Mouse (Mus musculus) neural tube, embryonic 11.5 days (tissue): ENCODE results near the gene Gstt3. TPM values are rescaled to one million over a fixed set of nuclear protein-coding genes. Genes with fewer than 3 reads are reported as not detected.

Experiments
- ATAC-seq: fragments of 200-750 bp; cut with Nextera tagmentation; 2 replicates; pipeline ENCODE4 v1.8.0; 2017; ENCODE audit warnings: moderate number of reproducible peaks, mild to moderate bottlenecking, moderate TSS enrichment, moderate library complexity; ENCODE audit not compliant: insufficient read depth, low FRiP score, low TSS enrichment
- DNase-seq: peaks from one replicate; pipeline ENCODE4 v3.0.0-alpha.2; 2015; ENCODE audit warnings: low spot score
- H3K27ac ChIP-seq: fragments of 300-500 bp; sonication (generic); 2 replicates; pipeline ENCODE4 v1.5.1; 2014; ENCODE audit warnings: low read depth, mild to moderate bottlenecking, low read length
- H3K27me3 ChIP-seq: fragments of 300-500 bp; sonication (generic); 2 replicates; pipeline ENCODE4 v1.6.1; 2014; ENCODE audit warnings: mild to moderate bottlenecking, low read length, mixed read lengths; ENCODE audit not compliant: control insufficient read depth, insufficient read depth
- H3K36me3 ChIP-seq: fragments of 300-500 bp; sonication (generic); 2 replicates; pipeline ENCODE4 v1.6.1; 2014; ENCODE audit warnings: mild to moderate bottlenecking, low read length, moderate library complexity, mixed read lengths; ENCODE audit not compliant: control insufficient read depth, insufficient read depth
- H3K4me1 ChIP-seq: fragments of 300-500 bp; sonication (generic); 2 replicates; pipeline ENCODE4 v1.6.1; 2014; ENCODE audit warnings: low read length, mixed read lengths; ENCODE audit not compliant: control insufficient read depth, insufficient read depth
- H3K4me2 ChIP-seq: fragments of 300-500 bp; sonication (generic); 2 replicates; pipeline ENCODE4 v1.6.1; 2014; ENCODE audit warnings: low read depth, mild to moderate bottlenecking, moderate library complexity
- H3K4me3 ChIP-seq: fragments of 300-500 bp; sonication (generic); 2 replicates; pipeline ENCODE4 v1.5.1; 2014; ENCODE audit warnings: low read depth, low read length
- H3K9ac ChIP-seq: fragments of 300-500 bp; sonication (generic); 2 replicates; pipeline ENCODE4 v1.6.1; 2014; ENCODE audit warnings: mild to moderate bottlenecking, low read length
- H3K9me3 ChIP-seq: fragments of 300-500 bp; sonication (generic); 2 replicates; pipeline ENCODE4 v1.6.1; 2016; ENCODE audit warnings: low read length; ENCODE audit not compliant: control insufficient read depth
- WGBS: fragments of 180-500 bp; shearing (Covaris S2); extraction: QIAGEN DNeasy Blood & Tissue Kit; methylation state at CpG from one replicate; pipeline ENCODE4 v1.1.7; 2014; 5-methylcytosine and 5-hydroxymethylcytosine counted together
- polyA plus RNA-seq: library from polyadenylated mRNA; unstranded; fragments of >200 nt; fragmentation: Nextera tagmentation; extraction: Ambion mirVana; gene quantifications from 2 replicates; pipeline ENCODE4 v1.2.1, GENCODE M21; 2014

Gene Gstt3
- polyA plus RNA-seq, 1 experiment from 2014 or later: 2.1 TPM

DNA sequence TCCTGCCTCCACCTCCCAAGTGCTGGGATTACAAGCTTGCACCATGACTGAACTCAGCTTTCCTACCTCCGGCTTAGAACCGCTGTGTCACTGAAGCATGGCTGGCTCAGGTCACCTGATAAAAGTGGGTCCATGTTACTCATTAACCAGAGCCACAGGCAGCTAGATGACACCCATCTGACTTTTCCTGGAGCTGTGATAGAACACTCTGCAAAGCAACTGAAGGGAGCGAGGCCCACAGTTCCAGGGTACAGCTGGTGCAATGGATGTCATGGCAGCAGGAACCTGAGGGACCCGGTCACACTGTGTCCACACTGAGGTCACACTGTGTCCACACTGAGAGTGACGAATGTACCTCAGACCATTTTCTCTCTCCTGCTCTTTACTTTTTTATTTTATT lies 8.6 kb upstream of the Gstt3 start:
- no peak overlapping the region for H3K4me3 ChIP-seq
- no peaks in the 10 kb centered on the region for H3K36me3 ChIP-seq
- no peak overlapping the region for H3K9ac ChIP-seq
- H3K4me2 ChIP-seq: no peak overlapping the region
- 0 out of 2 replicates have a peak, but pooled peaks cover 2% of the 10 kb centered on the region for H3K4me1 ChIP-seq
- ATAC-seq (no peak), DNase-seq (no peak)
- H3K27ac ChIP-seq: no peak overlapping the region
- no peaks in the 10 kb centered on the region for H3K27me3 ChIP-seq
- WGBS: 89% methylated on average over 5 of the region's 5 CpGs
- no peaks in the 10 kb centered on the region for H3K9me3 ChIP-seq

DNA sequence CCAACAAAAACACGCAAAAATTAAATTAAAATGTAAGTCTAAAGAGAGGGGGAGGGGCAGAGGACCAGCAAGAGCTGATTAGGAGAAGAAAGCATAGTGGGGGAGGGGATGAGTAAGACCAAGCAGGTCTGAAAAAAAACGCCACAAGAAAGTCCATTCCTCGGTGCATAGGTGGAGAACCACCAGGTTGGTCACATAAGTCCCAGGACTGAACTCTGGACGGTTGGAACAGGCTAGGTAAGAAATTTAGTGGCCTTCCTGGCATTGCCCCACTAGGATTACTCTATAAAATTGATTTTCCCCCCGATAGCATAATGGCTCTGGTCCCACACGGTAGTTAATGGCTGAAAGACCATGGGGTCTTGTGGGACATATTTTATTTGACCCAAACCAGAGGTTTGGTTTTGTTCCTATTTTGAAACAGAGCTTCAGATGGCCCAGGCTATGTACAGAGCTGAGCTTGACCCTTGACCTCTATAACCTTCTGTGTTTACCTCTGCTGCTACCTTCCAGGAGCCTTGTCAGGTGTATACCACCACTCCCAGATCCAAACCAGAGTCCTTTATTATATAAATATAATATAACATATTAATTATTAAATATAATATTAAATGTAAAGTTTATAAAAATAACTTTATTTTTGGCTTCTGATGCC lies 8.0 kb upstream of the Gstt3 start:
- 80% methylated on average over 6 of the region's 6 CpGs for WGBS
- Histone ChIP-seq H3K9me3 (no peaks in the 10 kb centered on the region), H3K4me2 (no peak overlapping the region), H3K9ac (no peak overlapping the region), H3K36me3 (no peaks in the 10 kb centered on the region), H3K4me1 (no peaks in the 10 kb centered on the region), H3K4me3 (no peak overlapping the region), H3K27ac (no peak overlapping the region), H3K27me3 (no peaks in the 10 kb centered on the region)
- ATAC-seq (no peak), DNase-seq (no peak)

DNA sequence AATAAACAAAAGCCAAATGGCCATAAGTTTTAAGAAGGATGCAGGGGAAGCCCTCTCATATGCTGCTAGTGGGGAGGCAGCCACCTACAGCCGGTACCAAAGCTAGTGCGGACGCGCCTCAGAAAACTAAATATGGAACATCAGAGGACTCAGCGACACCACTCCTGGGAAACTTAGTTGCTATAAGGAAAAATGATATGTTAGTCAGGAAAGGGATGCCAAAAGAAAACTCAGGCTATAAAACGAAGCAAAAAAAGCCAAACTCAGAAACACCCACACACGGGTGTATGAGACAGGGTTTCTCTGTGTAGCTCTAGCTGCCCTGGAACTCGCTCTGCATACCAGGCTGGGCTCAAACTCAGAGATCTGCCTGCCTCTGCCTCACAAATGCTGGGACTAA lies 7.1 kb upstream of the Gstt3 start:
- Histone ChIP-seq H3K9me3 (no peaks in the 10 kb centered on the region), H3K27me3 (no peaks in the 10 kb centered on the region), H3K27ac (no peak overlapping the region), H3K4me1 (no peaks in the 10 kb centered on the region), H3K9ac (no peak overlapping the region), H3K4me2 (no peak overlapping the region), H3K36me3 (no peaks in the 10 kb centered on the region), H3K4me3 (no peak overlapping the region)
- WGBS: 92% methylated on average over 8 of the region's 8 CpGs
- DNase-seq (no peak), ATAC-seq (no peak)

DNA sequence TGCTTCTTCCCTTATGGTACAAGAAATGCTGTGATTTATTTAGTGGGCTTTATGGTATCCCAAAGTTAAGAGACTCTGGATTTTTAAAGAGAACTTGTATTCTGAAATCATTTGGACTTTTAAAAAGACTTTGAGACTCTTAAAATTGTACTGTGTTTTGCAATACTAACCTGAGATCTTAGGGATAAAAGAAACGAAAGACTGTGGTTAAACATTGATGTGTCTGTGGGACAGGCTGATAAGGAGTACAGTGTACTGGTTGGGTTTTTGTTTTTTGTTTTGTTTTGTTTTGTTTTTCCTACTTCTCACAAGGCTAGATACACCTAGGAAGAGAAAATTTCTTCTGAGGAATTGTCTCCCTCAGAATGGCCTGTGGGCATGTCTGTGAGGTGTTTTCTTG lies 4.2 kb upstream of the Gstt3 start:
- no peak for ATAC-seq
- H3K27me3 ChIP-seq: peaks cover 10% of the 10 kb centered on the region
- WGBS: 80% methylated on average over 1 of the region's 1 CpGs
- no peak overlapping the region for H3K9ac ChIP-seq
- no peaks in the 10 kb centered on the region for H3K36me3 ChIP-seq
- no peak overlapping the region for H3K27ac ChIP-seq
- no peak for DNase-seq
- no peaks in the 10 kb centered on the region for H3K9me3 ChIP-seq
- H3K4me1 ChIP-seq: peaks cover 4% of the 10 kb centered on the region; the same call in 1 of the 2 replicates
- no peak overlapping the region for H3K4me3 ChIP-seq
- no peak overlapping the region for H3K4me2 ChIP-seq

DNA sequence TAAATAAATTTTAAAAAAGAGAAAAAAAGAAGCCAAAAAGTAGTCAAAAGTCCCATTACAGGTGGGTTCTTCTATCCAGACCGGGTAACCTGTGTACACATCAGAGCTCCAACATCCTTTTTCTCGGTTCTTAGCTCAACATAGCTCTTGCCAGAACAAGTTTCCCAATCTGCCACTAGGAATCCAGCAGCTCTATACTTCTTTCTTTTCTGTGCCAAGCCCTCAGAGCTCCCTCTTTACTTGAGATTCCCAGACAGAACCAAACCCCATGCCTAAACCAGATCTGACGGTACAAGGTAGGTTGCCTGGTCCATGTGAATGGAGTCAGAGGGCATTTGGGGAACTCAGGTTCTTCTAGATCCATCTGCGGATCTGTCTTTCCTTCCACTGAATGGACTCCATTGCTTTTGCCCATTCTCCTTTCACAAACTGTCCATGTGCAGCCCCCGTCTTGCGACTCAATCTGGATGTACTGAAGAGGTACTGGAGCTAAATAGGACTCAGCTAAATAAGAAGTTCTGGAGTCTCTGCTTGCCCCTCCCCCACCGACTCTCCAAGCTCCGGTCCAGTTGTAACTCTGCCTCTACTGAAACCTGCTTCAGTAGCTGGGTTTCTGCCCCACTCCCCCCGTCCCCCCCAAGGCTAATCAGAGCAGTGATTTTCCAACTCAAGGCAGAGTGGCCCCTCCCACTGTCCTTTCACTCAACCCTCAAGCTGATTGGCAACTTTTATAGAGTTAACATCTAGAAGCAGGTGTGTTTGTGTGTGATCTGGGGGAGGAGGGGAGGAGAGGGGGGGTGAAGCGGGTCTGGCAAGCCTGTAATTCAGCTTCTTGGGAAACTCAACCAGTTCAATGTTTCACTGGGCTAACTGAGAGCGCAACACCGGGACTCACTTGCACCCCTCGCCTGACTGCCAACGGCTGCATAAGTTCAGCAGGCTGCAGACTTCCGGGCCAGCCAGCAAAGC lies 1.7 kb downstream of the Gstt3 start:
- Histone ChIP-seq H3K36me3 (no peaks in the 10 kb centered on the region), H3K4me3 (no peak overlapping the region), H3K9me3 (no peaks in the 10 kb centered on the region), H3K4me1 (peaks cover 4% of the 10 kb centered on the region; the same call in 1 of the 2 replicates), H3K4me2 (no peak overlapping the region), H3K27me3 (peaks cover 23% of the 10 kb centered on the region), H3K27ac (no peak overlapping the region), H3K9ac (no peak overlapping the region)
- DNase-seq: no peak
- 36% methylated on average over 15 of the region's 15 CpGs for WGBS
- ATAC-seq: no peak

DNA sequence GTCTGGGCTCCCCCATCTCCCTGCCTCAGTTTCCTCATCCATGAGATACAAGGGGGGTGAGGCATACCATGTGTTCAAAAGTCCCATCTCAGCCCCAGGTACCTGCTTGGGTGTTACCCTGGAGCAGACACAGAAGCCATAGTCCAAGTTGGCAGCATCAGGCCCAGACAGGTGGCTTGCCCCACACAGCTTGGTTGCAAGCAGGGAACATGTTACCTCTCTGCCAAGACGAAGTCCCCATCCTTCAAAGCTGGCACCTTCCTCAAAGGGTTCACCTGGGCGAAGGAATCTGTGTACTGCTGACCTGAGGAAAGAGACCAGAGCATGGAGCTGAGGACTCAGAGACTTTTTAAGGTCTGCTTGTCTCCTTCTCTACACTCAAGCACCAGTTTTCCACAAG lies 3.3 kb downstream of the Gstt3 start:
- ATAC-seq (no peak), DNase-seq (no peak)
- H3K27ac ChIP-seq: no peak overlapping the region
- no peaks in the 10 kb centered on the region for H3K9me3 ChIP-seq
- no peak overlapping the region for H3K9ac ChIP-seq
- H3K27me3 ChIP-seq: peaks cover 23% of the 10 kb centered on the region
- 77% methylated on average over 2 of the region's 2 CpGs for WGBS
- H3K4me2 ChIP-seq: no peak overlapping the region
- peaks cover 4% of the 10 kb centered on the region; the same call in 1 of the 2 replicates for H3K4me1 ChIP-seq
- H3K4me3 ChIP-seq: no peak overlapping the region
- H3K36me3 ChIP-seq: no peaks in the 10 kb centered on the region

DNA sequence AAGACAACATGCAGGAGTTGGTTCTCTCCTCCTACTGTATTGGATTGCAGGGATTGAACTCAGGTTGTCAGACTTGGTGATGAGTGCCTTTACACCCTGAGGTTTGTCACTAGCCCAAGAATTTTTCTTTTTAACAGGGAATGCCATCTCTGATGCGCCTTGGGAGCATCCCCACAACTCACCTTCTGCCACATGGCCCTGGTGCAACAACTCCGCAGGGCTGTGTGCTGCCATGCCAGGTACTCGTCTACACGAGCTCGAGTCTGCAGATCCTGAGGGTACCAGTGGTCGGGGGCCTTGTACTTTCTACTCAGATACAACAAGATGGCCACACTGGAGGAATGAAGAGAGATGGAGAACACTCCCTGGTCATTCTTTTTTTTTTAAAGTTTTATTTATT lies 4.7 kb downstream of the Gstt3 start:
- H3K27me3 ChIP-seq: peaks cover 23% of the 10 kb centered on the region
- no peak overlapping the region for H3K9ac ChIP-seq
- DNase-seq (no peak), ATAC-seq (no peak)
- peaks cover 8% of the 10 kb centered on the region; the same call in 1 of the 2 replicates for H3K4me1 ChIP-seq
- H3K27ac ChIP-seq: no peak overlapping the region
- H3K4me2 ChIP-seq: no peak overlapping the region
- WGBS: 89% methylated on average over 6 of the region's 6 CpGs
- no peak overlapping the region for H3K4me3 ChIP-seq
- no peaks in the 10 kb centered on the region for H3K9me3 ChIP-seq
- H3K36me3 ChIP-seq: no peaks in the 10 kb centered on the region

DNA sequence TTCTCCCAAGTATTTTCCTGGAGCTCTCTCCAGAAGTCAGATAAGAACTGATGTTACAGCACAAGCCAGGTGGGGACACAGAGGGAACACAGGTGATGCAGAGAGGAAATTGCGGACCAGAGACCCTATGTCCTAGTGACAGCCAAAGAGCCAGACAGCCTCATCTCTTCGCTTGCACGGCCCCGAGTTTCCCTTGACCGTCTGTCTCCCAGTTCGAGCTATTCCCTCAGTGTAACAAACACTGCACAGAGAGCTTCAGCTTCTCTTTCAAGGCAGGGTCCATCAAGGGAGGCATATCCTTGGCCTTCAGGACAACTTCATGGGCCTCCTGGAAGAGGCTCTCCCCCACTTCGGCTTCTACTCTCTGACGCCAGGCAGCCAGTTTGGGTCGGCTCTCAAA lies 6.6 kb downstream of the Gstt3 start:
- Histone ChIP-seq H3K9ac (no peak overlapping the region), H3K4me2 (no peak overlapping the region), H3K4me1 (peaks cover 4% of the 10 kb centered on the region; the same call in 1 of the 2 replicates), H3K36me3 (no peaks in the 10 kb centered on the region; the same call in 1 of the 2 replicates), H3K27me3 (peaks cover 5% of the 10 kb centered on the region; the same call in 1 of the 2 replicates), H3K27ac (no peak overlapping the region), H3K4me3 (no peak overlapping the region), H3K9me3 (no peaks in the 10 kb centered on the region)
- 87% methylated on average over 9 of the region's 9 CpGs for WGBS
- no peak for DNase-seq
- ATAC-seq: no peak
